Mouse (Mus musculus) MEL (cell line): ENCODE results near the gene Tut4. TPM values are rescaled to one million over a fixed set of nuclear protein-coding genes. Genes with fewer than 3 reads are reported as not detected.

Experiments
- DNase-seq: peaks from one replicate; pipeline ENCODE4 v3.0.0; 2011; ENCODE audit warnings: low read depth, low spot score
- H3K27ac ChIP-seq: 2 replicates; pipeline ENCODE4 v1.5.1; 2012; ENCODE audit warnings: low read depth, mild to moderate bottlenecking, control low read depth, low read length, moderate library complexity; ENCODE audit not compliant: control insufficient read depth
- H3K27me3 ChIP-seq, 2 experiments: fragments of 150-350 bp in 1 of 2; sonication (generic) in 1 of 2; 2 replicates each; pipeline ENCODE4 v1.6.1; 2012; ENCODE audit warnings: low read length in 2 of 2, mild to moderate bottlenecking in 2 of 2, improper control_type of control experiment in 1 of 2, moderate library complexity in 1 of 2; ENCODE audit not compliant: insufficient read depth in 2 of 2, control insufficient read depth in 1 of 2
- H3K36me3 ChIP-seq, 2 experiments: 2 replicates each; pipeline ENCODE4 v1.6.1; 2012 to 2014; ENCODE audit warnings: low read length in 2 of 2, improper control_type of control experiment in 1 of 2, inconsistent platforms in 1 of 2, mild to moderate bottlenecking in 1 of 2; ENCODE audit not compliant: insufficient read depth in 2 of 2, control insufficient read depth in 1 of 2
- H3K4me1 ChIP-seq, 2 experiments: fragments of 150-350 bp in 1 of 2; sonication (generic) in 1 of 2; 2 replicates each; pipeline ENCODE4 v1.6.1; 2012; ENCODE audit warnings: low read length in 2 of 2, improper control_type of control experiment in 1 of 2, mild to moderate bottlenecking in 1 of 2; ENCODE audit not compliant: insufficient read depth in 2 of 2, control insufficient read depth in 1 of 2
- H3K4me3 ChIP-seq, 2 experiments: fragments of 150-350 bp in 1 of 2; sonication (generic) in 1 of 2; 2 replicates each; pipeline ENCODE4 v1.5.1; 2012; ENCODE audit warnings: low read depth in 2 of 2, low read length in 2 of 2, mild to moderate bottlenecking in 2 of 2, moderate library complexity in 2 of 2, control low read depth in 1 of 2, improper control_type of control experiment in 1 of 2; ENCODE audit not compliant: control insufficient read depth in 1 of 2, insufficient read depth in 1 of 2
- H3K79me2 ChIP-seq: 2 replicates; pipeline ENCODE4 v1.6.1; 2012; ENCODE audit warnings: mild to moderate bottlenecking, low read length, moderate library complexity; ENCODE audit not compliant: control insufficient read depth, poor library complexity, insufficient read depth
- H3K9ac ChIP-seq: 2 replicates; pipeline ENCODE4 v1.6.1; 2012; ENCODE audit warnings: low read depth, mild to moderate bottlenecking, control low read depth, low read length, moderate library complexity; ENCODE audit not compliant: control insufficient read depth, poor library complexity, severe bottlenecking
- H3K9me3 ChIP-seq: fragments of 150-350 bp; sonication (generic); replicated peaks from 2 replicates; pipeline ENCODE4 v1.6.1; 2012; ENCODE audit warnings: mild to moderate bottlenecking, low read length, improper control_type of control experiment, moderate library complexity; ENCODE audit not compliant: insufficient read depth
- CTCF ChIP-seq, 3 experiments: IDR thresholded peaks in 2 of 3; conservative IDR thresholded peaks in 1 of 3; 2 replicates each; pipeline ENCODE4 v1.5.1; 2011 to 2012; ENCODE audit warnings: low read length in 3 of 3, low read depth in 2 of 3, mild to moderate bottlenecking in 2 of 3, improper control_type of control experiment in 1 of 3, inconsistent platforms in 1 of 3, mixed read lengths in 1 of 3, moderate library complexity in 1 of 3; ENCODE audit not compliant: control insufficient read depth in 1 of 3, insufficient read depth in 1 of 3, poor library complexity in 1 of 3, severe bottlenecking in 1 of 3
- ELF1 ChIP-seq: IDR thresholded peaks from 2 replicates; pipeline ENCODE4 v1.6.1; 2014; ENCODE audit warnings: low read depth, mild to moderate bottlenecking, inconsistent platforms, low read length, improper control_type of control experiment, moderate library complexity
- EP300 ChIP-seq, 2 experiments: IDR thresholded peaks; 2 replicates each; pipeline ENCODE4 v1.6.1; 2011; ENCODE audit warnings: improper control_type of control experiment in 2 of 2, low read length in 2 of 2, low read depth in 1 of 2, mild to moderate bottlenecking in 1 of 2
- GABPA ChIP-seq: IDR thresholded peaks from 2 replicates; pipeline ENCODE4 v1.6.1; 2012; ENCODE audit warnings: low read depth, mild to moderate bottlenecking, inconsistent platforms, low read length, improper control_type of control experiment, moderate library complexity
- JUND ChIP-seq: IDR thresholded peaks from 2 replicates; pipeline ENCODE4 v1.6.1; 2011; ENCODE audit warnings: low read depth, mild to moderate bottlenecking, improper control_type of control experiment, low read length
- MAX ChIP-seq: IDR thresholded peaks from 2 replicates; pipeline ENCODE4 v1.6.1; 2011; ENCODE audit warnings: low read length, improper control_type of control experiment
- MEF2A ChIP-seq: IDR thresholded peaks from 2 replicates; pipeline ENCODE4 v1.6.1; 2014; ENCODE audit warnings: low read depth, mild to moderate bottlenecking, inconsistent platforms, low read length, improper control_type of control experiment; ENCODE audit not compliant: poor library complexity, insufficient replicate concordance, severe bottlenecking; ENCODE audit errors: extremely low read depth
- MYB ChIP-seq: IDR thresholded peaks from 2 replicates; pipeline ENCODE4 v1.6.1; 2011; ENCODE audit warnings: mild to moderate bottlenecking, low read depth, low read length, improper control_type of control experiment
- MYC ChIP-seq: IDR thresholded peaks from 2 replicates; pipeline ENCODE4 v1.6.1; 2011; ENCODE audit warnings: low read depth, mild to moderate bottlenecking, low read length, improper control_type of control experiment, moderate library complexity
- POLR2A ChIP-seq, 2 experiments: IDR thresholded peaks; 2 replicates each; pipeline ENCODE4 v1.6.1; 2011 to 2012; ENCODE audit warnings: low read length in 2 of 2, mild to moderate bottlenecking in 2 of 2, control low read depth in 1 of 2, improper control_type of control experiment in 1 of 2, low read depth in 1 of 2, moderate library complexity in 1 of 2; ENCODE audit not compliant: control insufficient read depth in 1 of 2, insufficient read depth in 1 of 2, poor library complexity in 1 of 2
- POLR2AphosphoS2 ChIP-seq: IDR thresholded peaks from 2 replicates; pipeline ENCODE4 v1.6.1; 2011; ENCODE audit warnings: low read length, improper control_type of control experiment
- RAD21 ChIP-seq: IDR thresholded peaks from 2 replicates; pipeline ENCODE4 v1.6.1; 2011; ENCODE audit warnings: mild to moderate bottlenecking, low read depth, low read length, improper control_type of control experiment
- RCOR1 ChIP-seq: IDR thresholded peaks from 2 replicates; pipeline ENCODE4 v1.6.1; 2012; ENCODE audit warnings: low read depth, mild to moderate bottlenecking, inconsistent platforms, low read length, improper control_type of control experiment
- SIN3A ChIP-seq: IDR thresholded peaks from 2 replicates; pipeline ENCODE4 v1.6.1; 2012; ENCODE audit warnings: low read length, improper control_type of control experiment, inconsistent platforms
- TAL1 ChIP-seq: IDR thresholded peaks from 2 replicates; pipeline ENCODE4 v1.6.1; 2012; ENCODE audit warnings: mild to moderate bottlenecking, inconsistent platforms, low read length, moderate library complexity, mixed read lengths
- TBP ChIP-seq: IDR thresholded peaks from 2 replicates; pipeline ENCODE4 v1.8.0; 2011; ENCODE audit warnings: low read depth, low read length, improper control_type of control experiment
- ZKSCAN1 ChIP-seq: IDR thresholded peaks from 2 replicates; pipeline ENCODE4 v1.6.1; 2012; ENCODE audit warnings: low read depth, mild to moderate bottlenecking, inconsistent platforms, low read length, improper control_type of control experiment, moderate library complexity
- ZNF384 ChIP-seq: IDR thresholded peaks from 2 replicates; pipeline ENCODE4 v1.6.1; 2012; ENCODE audit warnings: low read depth, mild to moderate bottlenecking, inconsistent platforms, low read length, improper control_type of control experiment
- polyA plus RNA-seq, 2 experiments: library from polyadenylated mRNA; stranded (reverse) in 1 of 2; unstranded in 1 of 2; fragments of >175 nt in 1 of 2; fragments of >200 nt in 1 of 2; gene quantifications; 2 replicates each; pipeline versions ENCODE4 v1.2.1 to v1.2.4; 2012; ENCODE audit warnings: low replicate concordance in 2 of 2, low read depth in 1 of 2; ENCODE audit not compliant: insufficient read length in 2 of 2, insufficient read depth in 1 of 2, missing spikeins in 1 of 2
- total RNA-seq: library from RNA; depleted of rRNA; stranded (reverse); fragments of 300-350 nt; gene quantifications from 2 replicates; pipeline ENCODE4 v1.2.3, GENCODE M21; 2012

Tut4 gene
- total and polyA plus RNA-seq, 3 experiments, result 9.0 to 63.2 TPM; not detected in 1

GRCm38 (mm10) chr4:108460156-108460923, 1.1 kb downstream of the Tut4 start (continued):
- TF ChIP-seq MEF2A, result no peak
- TF ChIP-seq TBP, result no peak
- TF ChIP-seq GABPA, result no peak
- TF ChIP-seq ZKSCAN1, result no peak
- TF ChIP-seq POLR2AphosphoS2, result no peak
- peak; percentile 54; the same call in 1 of the 2 replicates for TF ChIP-seq MYC
- TF ChIP-seq MYB, result no peak
- peak; percentile 46 for TF ChIP-seq ELF1
- peak; percentile 97 for TF ChIP-seq SIN3A
- peak; percentile 10 to 35; a peak in 2 of 4 replicates for TF ChIP-seq EP300 (IDR thresholded peaks at IDR 0.05; ENCODE audit: low read depth in 1 of 2, low read length in 2 of 2)
- TF ChIP-seq POLR2A (IDR thresholded peaks at IDR 0.05; ENCODE audit: control insufficient read depth in 1 of 2, insufficient read depth in 1 of 2, low read depth in 1 of 2, low read length in 2 of 2, poor library complexity in 1 of 2), result no peak
- peak; percentile 85 for TF ChIP-seq MAX
- TF ChIP-seq TAL1, result no peak
- no peak for TF ChIP-seq RAD21
- no peak for TF ChIP-seq JUND
- no peak for TF ChIP-seq CTCF (IDR thresholded peaks at IDR 0.05 in 2 of 3, conservative IDR thresholded peaks at IDR 0.05 in 1 of 3; ENCODE audit: control insufficient read depth in 1 of 3, insufficient read depth in 1 of 3, low read depth in 2 of 3, low read length in 3 of 3, poor library complexity in 1 of 3, severe bottlenecking in 1 of 3)
- TF ChIP-seq RCOR1, result peak; percentile 68; the same call in 1 of the 2 replicates

GRCm38 (mm10) chr4:108461262-108461903, 2.2 kb downstream of the Tut4 start:
- DNase-seq, result peak; percentile 23
- Histone ChIP-seq H3K4me3 (peak overlapping the region in 1 of 2 experiments; percentile 90; a peak in 2 of 4 replicates), H3K4me1 (peaks cover 12 to 20% of the 10 kb centered on the region in 2 experiments), H3K9me3 (no peaks in the 10 kb centered on the region), H3K27me3 (no peaks in the 10 kb centered on the region), H3K9ac (no peak overlapping the region), H3K36me3 (peaks cover 0 to 21% of the 10 kb centered on the region in 2 experiments; a peak in 2 of 4 replicates), H3K79me2 (peaks cover 29% of the 10 kb centered on the region), H3K27ac (no peak overlapping the region)
- TF ChIP-seq RCOR1 (no peak), ZNF384 (peak; percentile 68), SIN3A (0 out of 2 replicates have a peak, but pooled peaks have one; percentile 23)
